Mouse (Mus musculus) midbrain, embryonic 15.5 days (tissue): ENCODE measurements around the gene Slc16a7. TPM values are rescaled to one million over a fixed set of nuclear protein-coding genes. Genes with fewer than 3 reads are reported as not detected.

Source experiments
- ATAC-seq: fragments of 200-750 bp; cut with Nextera tagmentation; replicated peaks from 2 replicates; pipeline ENCODE4 v1.8.0; 2017; ENCODE audit warnings: moderate TSS enrichment
- H3K27ac ChIP-seq: fragments of 300-500 bp; sonication (generic); 2 replicates; pipeline ENCODE4 v1.5.1; 2015; ENCODE audit warnings: mild to moderate bottlenecking, inconsistent platforms
- H3K27me3 ChIP-seq: fragments of 300-500 bp; sonication (generic); replicated peaks from 2 replicates; pipeline ENCODE4 v1.6.1; 2015; ENCODE audit warnings: inconsistent platforms
- H3K36me3 ChIP-seq: fragments of 300-500 bp; sonication (generic); replicated peaks from 2 replicates; pipeline ENCODE4 v1.6.1; 2015; ENCODE audit warnings: inconsistent platforms
- H3K4me1 ChIP-seq: fragments of 300-500 bp; sonication (generic); 2 replicates; pipeline ENCODE4 v1.6.1; 2015; ENCODE audit warnings: inconsistent platforms
- H3K4me2 ChIP-seq: fragments of 300-500 bp; sonication (generic); 2 replicates; pipeline ENCODE4 v1.6.1; 2015; ENCODE audit warnings: inconsistent platforms, mild to moderate bottlenecking, moderate library complexity
- H3K4me3 ChIP-seq: fragments of 300-500 bp; sonication (generic); 2 replicates; pipeline ENCODE4 v1.5.1; 2015; ENCODE audit warnings: mild to moderate bottlenecking, inconsistent platforms
- H3K9ac ChIP-seq: fragments of 300-500 bp; sonication (generic); 2 replicates; pipeline ENCODE4 v1.6.1; 2015; ENCODE audit warnings: mild to moderate bottlenecking, inconsistent platforms
- H3K9me3 ChIP-seq: fragments of 300-500 bp; sonication (generic); 2 replicates; pipeline ENCODE4 v1.6.1; 2016; ENCODE audit warnings: inconsistent platforms
- WGBS: fragments of 180-500 bp; shearing (Covaris S2); methylation state at CpG from one replicate; pipeline ENCODE4 v1.1.7; 2015; ENCODE audit warnings: mixed read lengths; 5-methylcytosine and 5-hydroxymethylcytosine counted together
- polyA plus RNA-seq: library from polyadenylated mRNA; unstranded; fragments of >200 nt; fragmentation: Nextera tagmentation; extraction: Ambion mirVana; gene quantifications from 2 replicates; pipeline ENCODE4 v1.2.1, GENCODE M21; 2015

The Slc16a7 gene
- 8.9 and 11.0 TPM in 2 replicates for polyA plus RNA-seq

- Histone ChIP-seq H3K36me3 (no peaks in the 10 kb centered on the region), H3K9me3 (no peaks in the 10 kb centered on the region), H3K27me3 (no peaks in the 10 kb centered on the region), H3K9ac (peak within 1 kb of the TSS; percentile 88), H3K27ac (peak within 1 kb of the TSS; percentile 87), H3K4me2 (peak within 1 kb of the TSS; percentile 80), H3K4me3 (peak within 1 kb of the TSS; percentile 88), H3K4me1 (peaks cover 19% of the 10 kb centered on the region)
- WGBS, result under 1% methylated on average over 60 of the region's 67 CpGs
- ATAC-seq, result peak; percentile 97
Measured at GRCm38 (mm10) chr10:125388876-125389786, at the start of gene Slc16a7. Gene Slc16a7, minus strand, starts transcription at chr10:125389465.

- H3K9me3 ChIP-seq, result no peaks in the 10 kb centered on the region
Measured at GRCm38 (mm10) chr10:125418795-125419194, 29.5 kb upstream of the Slc16a7 start.

DNA sequence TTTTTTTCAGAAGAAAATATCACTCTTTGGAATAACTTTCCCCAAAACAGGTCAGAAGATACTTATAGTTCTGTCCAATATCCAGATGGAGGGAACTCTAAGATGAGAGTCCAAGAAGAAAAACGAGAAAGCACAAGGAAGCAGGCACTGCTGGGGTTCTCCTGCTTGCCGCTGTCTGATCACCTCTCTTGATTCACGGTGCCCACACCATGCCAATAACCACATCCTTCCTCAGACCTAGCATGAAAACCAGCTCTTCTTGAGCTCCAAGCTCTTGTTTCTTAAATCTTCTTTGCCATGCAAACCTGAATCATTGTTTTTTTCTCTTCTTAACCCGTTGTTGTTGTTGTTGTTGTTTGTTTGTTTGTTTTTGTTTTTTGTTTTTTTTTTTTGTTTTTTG, 10.5 kb upstream of the Slc16a7 start:
- ATAC-seq, result no peak

More at GRCm38 (mm10) chr10:125418795-125419194, 29.5 kb upstream of the Slc16a7 start:
- 76% methylated on average over 6 of the region's 6 CpGs for WGBS
- no peak for ATAC-seq
- Histone ChIP-seq H3K27me3 (no peaks in the 10 kb centered on the region), H3K4me3 (no peak overlapping the region), H3K4me2 (no peak overlapping the region), H3K36me3 (no peaks in the 10 kb centered on the region), H3K9ac (no peak overlapping the region), H3K4me1 (no peaks in the 10 kb centered on the region), H3K27ac (no peak overlapping the region)

DNA sequence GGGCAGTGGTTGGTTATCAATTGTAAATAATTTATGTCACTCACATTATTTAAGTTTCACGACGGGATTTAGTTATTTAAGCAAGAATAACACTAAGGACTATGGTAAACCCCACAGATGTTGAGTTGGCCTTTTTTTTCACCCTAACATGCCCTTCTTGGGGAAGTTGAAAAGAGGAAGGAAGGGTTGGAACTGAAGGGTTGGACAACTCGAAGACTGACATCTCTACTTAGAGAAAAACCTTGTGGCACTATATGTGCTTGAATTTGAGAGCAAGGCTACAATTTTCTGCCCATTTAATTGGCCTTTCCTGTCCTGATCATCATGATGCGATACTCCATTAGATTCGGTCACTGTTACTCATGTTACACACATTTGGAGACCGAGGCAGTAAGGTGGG, 746 bp upstream of the Slc16a7 start:
- no peaks in the 10 kb centered on the region for H3K27me3 ChIP-seq
- peak overlapping the region; percentile 88 for H3K4me3 ChIP-seq
- H3K36me3 ChIP-seq, result no peaks in the 10 kb centered on the region
- ATAC-seq, result no peak
- H3K4me2 ChIP-seq, result peak overlapping the region; percentile 80
- WGBS, result 85% methylated on average over 6 of the region's 6 CpGs
- peak overlapping the region; percentile 88 for H3K9ac ChIP-seq
- H3K4me1 ChIP-seq, result peaks cover 19% of the 10 kb centered on the region
- peak overlapping the region; percentile 87 for H3K27ac ChIP-seq
- no peaks in the 10 kb centered on the region for H3K9me3 ChIP-seq

More for the DNA sequence above, 10.5 kb upstream of the Slc16a7 start:
- Histone ChIP-seq H3K27ac (no peak overlapping the region), H3K36me3 (no peaks in the 10 kb centered on the region), H3K4me2 (no peak overlapping the region), H3K9ac (no peak overlapping the region), H3K9me3 (no peaks in the 10 kb centered on the region), H3K4me3 (no peak overlapping the region), H3K27me3 (no peaks in the 10 kb centered on the region), H3K4me1 (no peaks in the 10 kb centered on the region)
- 82% methylated on average over 4 of the region's 4 CpGs for WGBS

- H3K4me3 ChIP-seq, result peak overlapping the region; percentile 88
- 12% methylated on average over 7 of the region's 7 CpGs for WGBS
- H3K9me3 ChIP-seq, result no peaks in the 10 kb centered on the region
- ATAC-seq, result peak; percentile 15
- peak overlapping the region; percentile 80 for H3K4me2 ChIP-seq
- peak overlapping the region; percentile 88 for H3K9ac ChIP-seq
- peak overlapping the region; percentile 87 for H3K27ac ChIP-seq
- no peaks in the 10 kb centered on the region for H3K36me3 ChIP-seq
- peaks cover 19% of the 10 kb centered on the region for H3K4me1 ChIP-seq
- no peaks in the 10 kb centered on the region for H3K27me3 ChIP-seq
Measured at GRCm38 (mm10) chr10:125388481-125388875, 787 bp downstream of the Slc16a7 start.

GRCm38 (mm10) chr10:125387782-125388415, 1.4 kb downstream of the Slc16a7 start:
- Histone ChIP-seq H3K9ac (peak overlapping the region; percentile 17; the same call in 1 of the 2 replicates), H3K9me3 (no peaks in the 10 kb centered on the region), H3K4me2 (peak overlapping the region; percentile 80), H3K27me3 (no peaks in the 10 kb centered on the region), H3K36me3 (no peaks in the 10 kb centered on the region), H3K4me1 (peaks cover 19% of the 10 kb centered on the region), H3K4me3 (peak overlapping the region; percentile 88), H3K27ac (peak overlapping the region; percentile 87; the same call in 1 of the 2 replicates)
- ATAC-seq, result no peak
- 36% methylated on average over 14 of the region's 14 CpGs for WGBS

DNA sequence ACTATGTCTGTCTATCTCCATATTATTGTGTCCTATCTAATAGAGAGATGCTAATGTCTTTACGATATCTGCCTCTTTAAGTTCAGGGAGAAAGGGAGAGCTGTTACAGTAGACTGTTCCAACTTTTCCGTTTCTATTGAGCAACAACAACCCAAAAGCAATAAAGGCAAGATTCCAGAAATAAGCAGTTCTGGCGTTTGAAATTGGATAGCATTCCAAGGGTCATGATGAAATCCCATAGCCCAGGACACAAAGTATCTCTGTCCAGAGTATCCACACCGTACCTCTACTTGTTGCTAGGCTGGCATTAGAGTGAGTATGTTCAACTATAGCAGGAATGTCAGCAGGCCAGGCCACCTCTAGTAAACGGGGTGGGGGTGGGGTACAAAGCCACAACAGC, 13.7 kb downstream of the Slc16a7 start:
- Histone ChIP-seq H3K27me3 (no peaks in the 10 kb centered on the region), H3K27ac (no peak overlapping the region), H3K9me3 (no peaks in the 10 kb centered on the region), H3K9ac (no peak overlapping the region), H3K4me3 (no peak overlapping the region), H3K4me1 (no peaks in the 10 kb centered on the region), H3K36me3 (no peaks in the 10 kb centered on the region), H3K4me2 (no peak overlapping the region)
- ATAC-seq, result no peak
- WGBS, result 90% methylated on average over 5 of the region's 5 CpGs

DNA sequence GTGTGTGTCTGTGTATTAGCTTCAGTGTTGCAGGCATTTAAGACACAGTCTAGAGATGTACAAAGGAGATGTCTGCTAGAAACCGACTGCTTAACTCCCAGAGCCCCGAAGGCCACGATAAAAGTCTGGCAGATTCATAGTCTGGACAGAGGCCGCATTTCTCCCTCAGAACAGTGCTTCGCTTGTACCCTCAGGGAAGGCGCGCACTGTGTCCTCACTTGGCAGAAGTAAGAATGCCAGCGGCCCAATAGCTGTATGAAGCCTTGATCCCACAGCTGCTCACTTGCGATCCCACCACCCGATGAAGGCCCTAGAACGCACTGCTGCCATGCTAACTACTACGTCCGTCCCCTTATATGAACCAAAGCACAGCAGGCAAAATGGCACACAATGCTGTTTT, 16.6 kb downstream of the Slc16a7 start:
- Histone ChIP-seq H3K36me3 (no peaks in the 10 kb centered on the region), H3K27me3 (no peaks in the 10 kb centered on the region), H3K27ac (no peak overlapping the region), H3K9ac (no peak overlapping the region), H3K4me3 (no peak overlapping the region), H3K4me2 (no peak overlapping the region), H3K4me1 (no peaks in the 10 kb centered on the region), H3K9me3 (no peaks in the 10 kb centered on the region)
- ATAC-seq, result no peak
- 92% methylated on average over 13 of the region's 13 CpGs for WGBS

- no peaks in the 10 kb centered on the region for H3K27me3 ChIP-seq
- WGBS, result 71% methylated on average over 11 of the region's 11 CpGs
- no peak overlapping the region for H3K9ac ChIP-seq
- H3K4me3 ChIP-seq, result no peak overlapping the region
- no peak overlapping the region for H3K4me2 ChIP-seq
- no peak for ATAC-seq
- no peaks in the 10 kb centered on the region for H3K36me3 ChIP-seq
- no peaks in the 10 kb centered on the region for H3K4me1 ChIP-seq
- H3K9me3 ChIP-seq, result no peaks in the 10 kb centered on the region
- no peak overlapping the region for H3K27ac ChIP-seq
Measured at GRCm38 (mm10) chr10:125371451-125371850, 17.8 kb downstream of the Slc16a7 start.

GRCm38 (mm10) chr10:125370037-125370610, 19.1 kb downstream of the Slc16a7 start:
- Histone ChIP-seq H3K27me3 (no peaks in the 10 kb centered on the region), H3K27ac (no peak overlapping the region), H3K4me3 (no peak overlapping the region), H3K9me3 (no peaks in the 10 kb centered on the region), H3K4me1 (no peaks in the 10 kb centered on the region), H3K36me3 (no peaks in the 10 kb centered on the region), H3K9ac (no peak overlapping the region), H3K4me2 (no peak overlapping the region)
- WGBS, result 86% methylated on average over 8 of the region's 8 CpGs
- ATAC-seq, result no peak

GRCm38 (mm10) chr10:125358479-125358878, 30.8 kb downstream of the Slc16a7 start:
- Histone ChIP-seq H3K4me1 (no peaks in the 10 kb centered on the region), H3K27me3 (no peaks in the 10 kb centered on the region), H3K27ac (no peak overlapping the region), H3K4me3 (no peak overlapping the region), H3K36me3 (no peaks in the 10 kb centered on the region), H3K9me3 (no peaks in the 10 kb centered on the region), H3K4me2 (no peak overlapping the region), H3K9ac (no peak overlapping the region)
- 90% methylated on average over 7 of the region's 7 CpGs for WGBS
- ATAC-seq, result no peak

- Histone ChIP-seq H3K36me3 (no peaks in the 10 kb centered on the region), H3K4me2 (no peak overlapping the region), H3K9ac (no peak overlapping the region), H3K9me3 (no peaks in the 10 kb centered on the region), H3K27ac (no peak overlapping the region), H3K4me1 (no peaks in the 10 kb centered on the region), H3K4me3 (no peak overlapping the region), H3K27me3 (no peaks in the 10 kb centered on the region)
- WGBS, result 49% methylated on average over 7 of the region's 7 CpGs
- no peak for ATAC-seq
Measured at GRCm38 (mm10) chr10:125352805-125353204, 36.5 kb downstream of the Slc16a7 start.
